Mouse (Mus musculus) thymus, postnatal 4 days (tissue): ENCODE measurements around the gene Limk2.

Experiments
- DNase-seq: peaks from one replicate; pipeline ENCODE4 v3.0.0; 2021

Limk2 gene

GRCm38 (mm10) chr11:3408131-3408996 is 625 bp downstream of the Limk2 start:
- DNase-seq: peak; percentile 30

DNA sequence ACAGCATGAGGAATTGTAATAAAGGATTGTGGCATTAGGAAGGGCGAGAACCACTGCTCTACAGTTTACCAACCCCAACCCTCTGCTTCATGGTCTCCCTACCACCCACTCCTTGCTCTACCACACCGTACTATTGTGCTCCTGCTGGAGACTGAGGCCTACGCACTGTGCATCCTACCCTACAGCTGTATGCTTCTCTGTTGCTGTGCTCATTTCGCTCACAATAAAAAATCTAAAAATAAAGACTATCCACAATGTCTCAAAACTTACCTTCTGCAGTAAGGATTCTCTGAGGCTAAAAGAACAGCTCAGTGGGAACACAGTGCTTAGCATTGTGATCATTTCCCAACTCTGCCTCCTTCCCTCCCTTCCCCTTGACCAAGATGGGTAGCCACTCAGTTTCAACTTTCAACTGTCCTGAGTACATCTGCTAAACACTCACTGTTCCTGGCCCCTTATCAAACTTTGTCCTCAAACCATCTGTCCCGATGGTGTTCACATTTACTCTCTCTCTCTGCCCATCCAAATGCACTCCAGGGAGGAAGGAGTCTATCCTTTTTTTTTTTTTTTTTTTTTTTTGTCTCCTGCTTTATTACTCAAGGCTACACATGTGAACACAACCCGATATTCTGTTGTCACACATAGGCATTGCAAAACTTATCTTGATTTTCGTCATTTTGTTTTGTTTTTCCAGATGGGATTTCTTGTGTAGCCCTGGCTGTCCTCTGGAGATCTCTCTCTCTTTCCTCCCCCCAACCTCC is 4.5 kb downstream of the Limk2 start:
- DNase-seq: no peak

- DNase-seq: no peak
Observed at GRCm38 (mm10) chr11:3403024-3403423, 6.0 kb downstream of the Limk2 start.

GRCm38 (mm10) chr11:3398318-3398717 is 10.7 kb downstream of the Limk2 start:
- DNase-seq: no peak

DNA sequence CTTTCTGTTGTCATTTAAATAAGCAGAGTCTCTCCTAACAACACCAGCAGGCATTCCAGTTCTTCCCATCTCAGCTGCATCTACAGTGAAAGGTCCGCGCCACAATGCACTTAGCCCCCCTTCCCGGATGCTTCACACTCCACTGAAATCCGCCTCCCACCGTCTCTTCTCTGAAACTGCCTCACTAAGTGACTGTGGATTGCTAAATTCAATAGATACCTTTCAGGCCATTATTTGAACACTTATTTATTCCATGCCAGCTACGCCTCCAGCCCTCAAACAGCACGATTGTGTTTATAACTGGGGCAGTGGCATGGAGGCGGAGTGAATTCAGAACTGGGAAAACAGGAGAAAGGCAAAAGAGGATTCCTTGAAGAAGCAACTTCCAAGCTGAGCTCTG is 12.4 kb downstream of the Limk2 start:
- DNase-seq: no peak

DNA sequence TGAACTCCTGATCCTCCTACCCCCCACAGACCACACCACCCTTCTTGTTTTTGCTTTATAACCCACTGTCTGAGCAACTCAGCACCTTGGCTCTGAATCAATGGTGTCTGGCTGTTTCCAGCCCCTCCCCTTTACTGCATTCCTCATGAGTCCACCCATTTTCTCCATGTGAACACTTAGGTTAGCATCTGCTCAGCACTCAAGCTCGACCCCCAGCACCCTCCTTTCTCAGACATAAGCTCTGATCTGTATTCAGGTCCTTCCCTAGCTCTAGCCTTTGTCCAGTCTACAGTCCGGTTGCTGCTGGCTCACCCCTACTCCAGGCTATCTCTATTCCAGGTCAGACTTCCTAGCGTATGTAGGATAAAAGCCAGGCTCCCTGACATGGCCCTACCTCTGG is 12.9 kb downstream of the Limk2 start:
- DNase-seq: no peak

DNA sequence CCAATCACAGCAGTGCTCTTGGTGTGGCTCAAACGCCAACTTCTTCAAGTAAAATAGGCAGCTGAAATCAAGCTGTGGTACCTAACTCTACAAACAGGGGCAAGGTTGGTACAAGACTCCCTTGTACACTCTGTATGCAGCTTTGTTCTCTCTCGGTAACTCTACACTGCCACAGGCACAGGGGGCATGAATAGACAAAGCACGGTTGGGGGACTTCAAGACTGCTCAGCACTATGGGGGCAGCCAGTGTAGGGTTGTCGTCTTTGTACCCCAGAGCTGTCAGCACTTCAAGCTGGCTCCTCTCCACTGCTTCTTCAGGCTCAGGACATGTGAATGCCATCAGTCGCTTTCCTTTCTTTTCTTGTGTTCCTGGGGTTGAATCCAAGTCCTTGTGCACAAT is 14.5 kb downstream of the Limk2 start:
- no peak for DNase-seq

DNA sequence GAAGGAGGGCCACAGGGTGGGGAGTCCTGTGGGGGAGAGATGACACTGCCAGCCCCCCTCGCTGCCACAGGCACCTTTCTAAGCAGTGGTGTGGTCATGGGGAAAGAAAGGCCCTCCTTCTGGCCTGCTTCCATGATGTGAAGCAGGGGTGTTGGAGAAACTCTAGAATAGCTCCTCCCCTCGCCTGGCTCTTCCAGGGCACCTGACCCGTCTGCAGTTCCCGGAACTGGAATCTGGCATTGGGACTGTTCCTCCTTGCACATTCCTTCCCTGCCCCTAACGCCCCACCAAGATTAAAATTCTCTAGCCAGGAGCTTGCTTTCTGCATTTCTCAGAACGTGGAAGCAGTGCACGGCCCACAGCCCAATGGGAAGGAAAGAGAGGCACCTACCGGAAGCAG is 16.5 kb downstream of the Limk2 start:
- no peak for DNase-seq

GRCm38 (mm10) chr11:3390789-3391188 is 18.2 kb downstream of the Limk2 start:
- no peak for DNase-seq

GRCm38 (mm10) chr11:3389996-3390395 is 19.0 kb downstream of the Limk2 start:
- DNase-seq: no peak

DNA sequence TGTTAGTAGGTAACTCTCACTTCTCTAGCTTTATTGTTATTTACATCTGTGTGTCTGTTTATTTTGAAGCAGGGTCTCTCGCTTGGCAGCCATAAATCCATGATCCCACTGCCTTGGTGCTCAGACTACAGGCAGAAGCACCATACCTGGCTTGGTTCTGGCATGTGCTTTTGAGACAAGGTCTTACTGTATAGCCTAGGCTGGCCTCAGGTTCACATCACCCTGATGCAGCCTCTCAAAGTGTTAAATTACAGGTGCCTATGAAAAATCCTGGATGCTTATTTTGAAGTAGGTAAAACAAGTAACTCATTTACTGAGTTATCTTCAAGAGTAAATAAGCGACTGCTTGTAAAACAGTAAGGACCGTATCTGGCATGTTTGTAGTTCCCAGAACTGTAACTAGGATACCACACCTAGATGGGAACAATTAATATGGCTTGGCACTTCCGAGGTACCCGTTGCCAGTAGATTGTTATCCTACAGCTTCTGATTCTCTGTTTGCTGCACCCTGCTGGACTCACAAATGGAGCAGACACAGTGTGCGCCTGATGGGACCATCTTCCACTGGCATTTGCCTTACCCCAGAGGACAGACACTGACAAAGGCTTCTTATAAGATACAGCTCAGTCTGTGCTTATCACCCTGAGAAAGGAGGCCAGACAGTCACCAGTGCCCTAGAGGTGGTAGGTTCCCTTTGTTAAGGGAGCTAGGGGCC is 21.4 kb downstream of the Limk2 start:
- no peak for DNase-seq

DNA sequence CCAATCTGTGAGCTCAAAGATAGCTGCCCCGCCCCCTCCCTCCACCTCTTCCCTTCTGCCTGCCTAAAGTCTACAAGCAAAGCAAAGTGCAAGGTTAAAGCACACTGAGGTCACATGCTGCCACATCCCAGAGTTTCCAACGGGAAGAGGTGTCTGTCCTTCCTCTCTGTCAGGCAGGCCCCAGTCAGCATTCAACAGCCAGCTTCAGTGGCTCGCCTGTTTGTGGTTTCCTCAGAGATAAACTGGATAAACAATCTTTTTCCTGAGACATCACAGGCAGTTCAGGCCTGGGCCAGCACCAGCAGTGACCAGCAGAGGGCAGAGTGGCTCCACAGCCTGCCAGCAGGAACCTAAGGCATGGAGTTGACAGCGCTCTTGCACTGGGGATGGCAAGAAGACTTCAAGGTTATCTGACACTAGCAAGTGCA is 22.0 kb downstream of the Limk2 start:
- peak; percentile 94 for DNase-seq

DNA sequence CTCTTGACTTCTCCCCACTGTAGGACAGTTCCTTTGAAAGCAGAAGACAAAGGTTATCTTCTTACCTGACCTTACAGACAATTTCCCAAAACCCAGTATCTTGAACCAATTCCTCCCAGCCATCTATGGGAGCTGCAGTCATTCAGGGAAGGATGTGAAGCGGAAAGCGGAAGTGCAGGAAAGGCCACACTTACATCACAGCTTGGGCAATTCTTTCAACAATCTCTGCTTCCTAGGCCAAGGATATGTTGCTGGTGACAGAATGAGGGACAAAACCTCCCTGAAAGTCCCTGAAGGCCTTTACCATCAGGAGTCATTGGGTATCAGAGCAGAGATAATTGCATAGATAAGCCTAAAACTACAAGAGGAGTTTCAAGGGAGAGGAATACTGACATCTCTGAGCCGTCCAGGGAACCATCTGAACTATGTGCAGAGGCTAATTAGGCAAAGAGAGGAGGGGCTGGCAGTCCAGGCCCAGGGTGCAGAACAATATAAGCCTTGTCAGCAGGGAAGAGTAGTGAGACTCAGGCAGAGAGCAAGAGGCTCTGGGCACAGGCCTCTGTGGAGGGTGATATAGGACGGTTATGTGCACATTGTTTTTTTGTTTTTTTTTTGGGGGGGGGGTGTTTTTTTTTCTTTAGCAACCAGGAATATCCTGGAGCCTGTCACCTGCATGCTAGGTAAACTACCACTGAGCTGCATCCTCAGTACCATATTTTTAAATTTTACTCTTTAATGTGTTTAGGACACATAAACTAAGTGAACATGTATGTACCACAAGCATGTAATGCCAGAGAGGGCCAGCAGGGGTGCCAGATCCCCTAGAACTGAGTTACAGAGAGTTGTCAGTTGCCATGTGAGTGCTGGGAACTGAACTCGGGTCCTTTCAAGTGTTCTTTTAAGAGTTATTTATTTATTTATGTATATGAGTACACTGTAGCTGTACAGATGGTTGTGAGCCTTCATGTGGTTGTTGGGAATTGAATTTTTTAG is 26.1 kb downstream of the Limk2 start:
- DNase-seq: peak; percentile 59

GRCm38 (mm10) chr11:3381148-3381814 is 27.7 kb downstream of the Limk2 start:
- no peak for DNase-seq

DNA sequence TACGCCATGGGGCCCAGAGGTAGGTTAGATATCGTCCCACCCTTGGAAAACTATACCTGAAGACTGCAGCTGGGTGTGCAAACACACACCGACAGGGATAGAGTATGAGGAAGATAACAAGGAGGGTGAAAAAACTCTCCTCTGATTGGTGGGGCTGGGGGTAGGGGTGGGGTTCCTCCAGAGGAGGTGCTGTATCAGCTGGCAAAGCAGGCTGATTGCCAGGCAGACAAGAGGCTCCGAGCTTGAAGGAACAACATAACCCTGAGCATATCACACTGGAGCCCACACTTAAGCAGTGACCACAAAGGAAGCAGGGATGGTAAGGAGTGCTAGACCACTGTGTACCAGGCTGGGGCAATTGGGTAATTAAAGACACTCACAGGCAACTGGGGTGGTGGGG is 29.6 kb downstream of the Limk2 start:
- DNase-seq: no peak

GRCm38 (mm10) chr11:3374741-3375140 is 34.2 kb downstream of the Limk2 start:
- no peak for DNase-seq

- no peak for DNase-seq
Observed at GRCm38 (mm10) chr11:3374293-3374645, 34.7 kb downstream of the Limk2 start.

DNA sequence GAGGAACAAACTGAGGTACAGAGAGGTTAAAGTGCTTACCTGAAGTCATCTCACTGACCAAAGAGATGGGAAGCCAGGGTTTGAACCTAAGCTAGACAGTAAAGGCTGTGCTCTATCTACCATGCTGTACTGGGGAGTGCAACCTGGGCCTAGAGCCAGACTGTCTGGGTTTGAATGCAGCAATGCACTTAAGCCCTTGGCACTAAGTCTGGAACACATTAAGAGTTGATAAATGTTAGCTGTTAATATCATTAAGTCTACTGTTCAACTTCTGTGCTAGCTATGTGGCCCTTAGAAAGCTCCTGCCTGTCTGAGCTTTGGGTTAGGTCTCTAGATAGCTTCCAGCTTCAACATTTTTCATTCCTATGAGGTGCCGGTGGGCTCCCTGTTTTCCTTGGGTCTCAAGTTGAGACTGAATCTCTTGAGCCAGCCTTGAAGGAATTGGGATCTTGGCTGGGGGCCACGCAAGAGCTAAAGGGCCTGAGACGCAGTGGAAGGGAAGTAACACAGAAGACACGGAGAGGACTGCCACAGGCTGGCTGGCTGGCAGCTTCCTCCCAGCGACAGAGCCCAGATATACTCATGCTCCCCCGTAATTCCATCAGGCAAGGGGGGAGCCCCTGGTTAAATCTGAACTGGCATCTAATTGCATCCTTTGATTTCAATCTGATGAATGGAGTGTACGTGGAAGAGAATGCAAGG is 35.2 kb downstream of the Limk2 start:
- DNase-seq: no peak

DNA sequence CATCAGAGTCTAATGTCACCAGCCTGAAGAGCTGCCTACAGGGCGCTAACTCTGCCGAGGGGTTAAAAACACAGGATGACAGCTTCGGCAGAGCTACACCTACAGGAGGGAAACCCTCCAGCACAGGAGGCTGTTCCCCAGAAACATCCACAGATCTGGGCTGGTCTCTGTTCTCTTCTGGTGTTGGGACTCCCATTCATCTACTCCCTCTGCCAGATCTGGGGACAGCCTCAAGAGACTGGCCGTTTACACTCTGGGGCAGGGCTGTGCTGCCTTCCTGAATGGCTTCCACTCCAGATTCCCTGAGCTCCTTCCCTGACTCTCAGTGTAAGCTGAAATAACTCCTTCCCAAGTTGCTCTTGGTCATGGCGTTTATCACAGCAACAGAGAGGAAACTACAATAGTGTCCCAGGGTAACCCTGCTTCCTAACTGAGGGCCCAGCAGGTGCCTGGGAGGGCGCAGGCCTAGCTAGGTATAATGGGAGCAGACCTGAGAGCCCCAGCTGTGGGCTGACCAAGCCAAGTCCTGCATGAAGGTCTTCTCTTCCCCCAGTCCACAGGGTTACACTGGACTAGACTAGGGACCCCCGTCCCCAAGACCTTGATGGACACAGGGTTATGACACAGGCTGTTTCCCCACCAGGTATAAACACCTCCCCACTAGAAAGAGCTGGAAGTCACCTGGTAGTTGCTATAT is 37.2 kb downstream of the Limk2 start:
- DNase-seq: no peak

- peak; percentile 82 for DNase-seq
Observed at GRCm38 (mm10) chr11:3370928-3371598, 37.9 kb downstream of the Limk2 start.
